Mouse (Mus musculus) C2C12 (cell line): ENCODE results near the gene Emsy.

Source experiments
- CTCF ChIP-seq: IDR thresholded peaks from one replicate; pipeline ENCODE4 v1.5.1; 2011; ENCODE audit not compliant: control insufficient read depth, insufficient read depth, insufficient read length
- MYOD1 ChIP-seq: IDR thresholded peaks from one replicate; pipeline ENCODE4 v1.6.1; 2011; ENCODE audit warnings: low read depth; ENCODE audit not compliant: control insufficient read depth, insufficient read length
- USF1 ChIP-seq: IDR thresholded peaks from one replicate; pipeline ENCODE4 v1.6.1; 2011; ENCODE audit warnings: low read depth, mild to moderate bottlenecking, control low read depth, moderate library complexity

GRCm38 (mm10) chr7:98542267-98542666, 114.3 kb downstream of the Emsy start:
- TF ChIP-seq CTCF (no peak), USF1 (no peak), MYOD1 (no peak)
